Mouse (Mus musculus) kidney, adult 18-20 months (tissue): ENCODE results near the gene Gcnt7.

Source experiments
- DNase-seq: peaks from one replicate; pipeline ENCODE4 v3.0.0; 2021

Gene Gcnt7

DNA sequence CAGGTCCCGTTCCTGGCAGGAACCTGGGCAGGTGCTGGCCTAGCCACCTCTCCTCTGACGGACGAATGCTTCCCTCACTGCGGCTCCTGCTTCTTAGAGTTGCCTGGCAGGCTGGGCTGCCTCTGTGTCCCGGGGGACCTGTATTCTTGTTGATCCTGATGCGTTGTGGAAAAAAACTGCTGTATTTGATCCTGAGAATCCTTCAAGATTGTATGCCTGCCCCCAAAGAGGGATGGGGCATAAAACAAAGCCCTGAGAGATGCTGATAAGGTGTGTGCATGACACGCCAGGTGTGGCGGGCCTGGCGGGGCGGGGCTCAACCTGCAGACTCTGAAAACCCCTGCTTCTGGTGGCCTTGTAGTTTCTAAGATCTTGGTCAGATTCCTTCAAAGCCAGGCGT lies at the start of gene Gcnt7:
Gene Gcnt7 (minus strand): TSS at position 101 of the 400 bp plus-strand sequence.
- no peak for DNase-seq

DNA sequence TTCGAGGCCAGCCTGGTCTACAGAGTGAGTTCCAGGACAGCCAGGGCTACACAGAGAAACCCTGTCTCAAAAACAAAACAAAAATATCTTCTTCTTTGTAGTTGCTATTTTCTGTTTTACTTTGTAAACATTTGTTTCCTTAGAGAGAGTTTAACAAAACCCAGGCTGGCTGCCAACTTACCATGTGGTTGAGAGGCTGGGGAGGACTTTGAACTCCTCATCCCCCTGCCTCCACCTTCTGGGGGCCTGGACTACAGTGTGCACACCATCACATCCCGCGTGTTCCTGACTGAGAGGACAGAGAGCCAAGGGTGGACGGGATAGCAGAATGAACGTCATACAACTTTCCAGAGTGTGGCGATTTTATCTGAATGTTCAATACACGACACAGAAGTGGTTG lies 47.7 kb upstream of the Gcnt7 start:
- peak; percentile 34 for DNase-seq

DNA sequence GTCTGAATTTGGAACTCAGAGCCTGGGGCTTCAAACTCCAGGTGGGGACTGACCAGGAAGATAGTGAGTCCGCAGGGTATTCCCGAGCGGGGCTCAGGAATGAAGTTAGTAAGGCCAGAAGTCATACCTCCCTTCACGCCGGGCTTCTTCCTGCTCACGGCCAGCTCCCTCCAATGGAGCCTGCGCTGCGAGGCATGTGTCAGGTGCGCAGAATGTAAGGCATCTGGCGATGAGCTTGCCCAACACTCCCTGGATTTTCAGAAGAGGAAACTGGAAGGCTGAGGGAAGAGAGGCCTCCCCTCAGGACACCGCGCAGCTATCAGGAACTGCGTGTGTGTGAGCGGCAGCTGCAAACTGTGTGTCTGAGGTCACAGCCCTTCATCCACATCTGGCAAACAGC lies 43.8 kb upstream of the Gcnt7 start:
- no peak for DNase-seq

DNA sequence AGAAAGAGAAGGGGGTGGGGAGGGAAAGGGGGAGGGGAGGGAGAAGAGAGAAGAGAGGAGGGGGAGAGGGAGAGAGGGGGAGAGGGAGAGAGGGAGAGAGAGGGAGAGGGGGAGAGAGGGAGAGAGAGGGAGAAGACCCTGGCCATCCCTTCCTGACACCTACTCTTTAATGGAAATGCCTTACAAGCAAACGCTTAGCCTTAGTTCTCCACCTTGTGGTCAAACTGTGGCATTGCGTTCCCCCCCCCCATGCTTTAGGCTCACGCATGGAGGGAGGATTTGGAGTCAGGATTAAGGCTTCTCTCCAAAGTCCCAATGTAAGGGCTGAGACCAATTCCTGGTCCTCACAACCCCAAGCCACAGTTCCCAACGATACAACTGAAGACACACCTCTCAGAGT lies 42.9 kb upstream of the Gcnt7 start:
- peak; percentile 18 for DNase-seq

DNA sequence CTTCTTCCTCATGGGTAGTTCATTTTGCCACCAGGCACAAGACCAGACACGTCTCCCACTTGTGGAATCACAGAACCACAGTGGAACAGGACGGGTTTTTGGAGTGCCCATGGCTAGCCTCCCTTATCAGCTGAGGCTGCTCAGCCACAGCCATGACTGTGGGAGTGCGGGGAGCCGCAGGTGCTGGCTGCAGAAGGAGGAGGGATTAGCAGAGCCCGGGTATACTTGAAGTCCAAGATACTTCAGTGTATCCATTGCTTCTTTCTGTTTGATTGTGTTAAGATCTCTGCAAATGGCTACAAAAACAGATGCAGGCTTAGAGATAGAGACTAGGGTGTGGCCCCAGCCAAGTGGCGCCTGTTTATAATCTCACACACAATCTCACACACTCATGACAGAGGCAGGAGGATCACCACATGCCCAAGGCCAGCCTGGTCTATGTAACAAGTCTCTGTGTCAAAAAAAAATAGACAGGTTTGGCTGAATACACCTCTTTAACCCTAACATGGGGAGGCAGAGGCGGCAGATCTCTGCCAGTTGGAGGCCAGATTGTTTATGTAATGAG lies 42.4 kb upstream of the Gcnt7 start:
- no peak for DNase-seq

DNA sequence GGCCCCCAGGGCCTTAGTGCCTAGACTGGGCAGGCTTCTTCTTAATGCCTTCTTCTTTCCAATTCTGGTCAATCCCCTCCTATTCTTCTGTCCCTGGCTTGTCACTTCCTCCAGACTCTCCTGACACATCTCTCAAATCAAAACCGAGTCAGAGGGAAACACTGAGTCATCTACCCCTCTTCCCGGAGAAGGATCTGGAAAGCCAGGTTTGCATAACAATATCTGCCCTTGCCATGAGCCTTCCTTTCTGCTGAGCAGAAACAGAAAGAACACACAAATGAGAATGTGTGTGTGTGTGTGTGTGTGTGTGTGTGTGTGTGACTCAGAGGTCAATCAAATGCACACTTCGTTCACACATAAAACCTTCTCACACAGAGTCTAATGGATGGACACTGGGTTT lies 40.4 kb upstream of the Gcnt7 start:
- no peak for DNase-seq

DNA sequence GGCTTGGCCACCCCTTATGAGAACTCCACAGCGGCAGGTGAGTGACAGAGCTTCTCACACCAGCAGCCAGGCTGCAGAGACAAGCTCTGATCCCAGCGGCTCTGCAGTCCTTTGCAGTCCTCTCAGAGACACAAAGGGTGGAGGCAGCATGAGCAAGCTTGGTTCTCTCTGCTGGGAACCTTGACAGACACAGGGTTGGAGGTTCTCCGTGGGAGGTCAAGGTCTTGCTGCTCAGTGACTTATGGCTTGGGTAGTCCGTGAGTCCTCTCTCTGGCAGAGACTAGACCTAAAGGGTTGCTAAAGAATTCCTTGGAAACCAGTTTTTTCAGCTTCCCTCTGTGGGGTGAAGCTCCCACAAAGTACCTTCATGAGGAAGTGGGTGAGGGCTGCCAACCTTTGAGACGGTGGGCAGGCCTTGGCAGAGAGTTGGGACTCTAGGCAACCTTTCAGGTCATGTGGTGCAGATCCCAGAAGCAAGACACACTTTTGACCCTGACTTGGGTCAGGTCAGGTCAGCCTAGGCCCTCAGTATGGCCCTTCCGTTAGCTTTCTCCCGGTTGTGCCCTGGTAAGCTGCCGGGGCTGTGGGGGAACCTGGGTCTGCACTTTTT lies 38.4 kb upstream of the Gcnt7 start:
- DNase-seq: peak; percentile 13

DNA sequence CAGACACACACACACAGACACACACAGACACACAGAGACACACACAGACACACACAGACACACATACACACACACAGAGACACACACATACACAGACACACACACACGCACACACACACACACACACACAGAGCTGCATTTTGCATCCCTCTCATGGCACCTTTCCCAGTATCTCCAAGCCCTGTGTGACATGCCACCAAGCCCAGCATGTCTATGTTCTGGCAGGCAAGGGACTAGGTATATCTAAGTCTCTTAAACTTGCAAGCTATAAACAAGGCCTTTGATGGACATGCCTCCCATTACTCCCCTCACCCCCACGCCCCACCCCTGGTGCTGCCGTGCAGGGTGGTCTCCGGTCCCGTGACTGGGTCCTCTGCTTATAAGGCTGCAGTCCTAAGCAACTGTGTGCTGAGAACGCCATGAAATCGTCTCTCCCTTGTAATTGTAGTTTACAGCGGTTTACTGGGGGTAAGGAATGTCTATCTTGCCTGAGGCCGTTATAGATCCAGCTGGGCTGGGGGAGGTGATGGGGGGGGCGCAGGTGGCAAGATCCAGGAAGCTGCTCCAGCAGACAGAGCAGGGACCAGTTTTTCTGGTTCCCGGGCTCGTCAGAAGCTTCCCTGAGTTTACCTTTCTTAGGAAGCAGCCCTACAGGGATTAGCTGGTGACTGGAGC lies 26.4 kb upstream of the Gcnt7 start:
- DNase-seq: no peak

DNA sequence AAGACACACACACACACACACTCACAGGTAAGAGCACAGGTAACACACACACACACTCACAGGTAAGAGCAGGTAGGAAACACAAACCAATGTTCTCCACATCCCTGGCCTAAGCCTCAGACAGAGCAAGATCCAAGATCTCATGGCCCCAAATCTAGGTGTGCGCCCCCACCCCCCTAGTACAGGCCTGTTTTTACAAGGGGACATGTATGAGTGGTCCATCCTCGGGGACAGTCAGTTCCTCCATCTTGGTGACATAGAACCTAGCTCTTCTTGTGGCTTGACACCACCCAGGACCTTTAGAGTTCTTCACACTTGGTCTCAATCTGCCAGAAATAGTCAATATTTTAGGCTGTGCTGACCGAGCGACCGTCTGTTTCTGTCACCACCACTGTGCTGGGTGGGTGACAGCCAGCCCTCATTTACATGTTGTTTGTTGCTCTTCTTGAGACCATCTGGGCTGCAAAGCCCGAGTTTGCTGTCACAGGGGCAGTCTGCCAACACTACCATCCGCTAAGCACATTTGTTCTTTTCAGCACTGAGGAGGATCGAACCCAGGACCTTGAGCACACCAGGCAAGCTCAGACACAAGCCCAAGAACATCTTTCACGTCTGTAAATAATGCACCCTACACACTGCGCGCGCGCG lies 25.5 kb upstream of the Gcnt7 start:
- DNase-seq: no peak

DNA sequence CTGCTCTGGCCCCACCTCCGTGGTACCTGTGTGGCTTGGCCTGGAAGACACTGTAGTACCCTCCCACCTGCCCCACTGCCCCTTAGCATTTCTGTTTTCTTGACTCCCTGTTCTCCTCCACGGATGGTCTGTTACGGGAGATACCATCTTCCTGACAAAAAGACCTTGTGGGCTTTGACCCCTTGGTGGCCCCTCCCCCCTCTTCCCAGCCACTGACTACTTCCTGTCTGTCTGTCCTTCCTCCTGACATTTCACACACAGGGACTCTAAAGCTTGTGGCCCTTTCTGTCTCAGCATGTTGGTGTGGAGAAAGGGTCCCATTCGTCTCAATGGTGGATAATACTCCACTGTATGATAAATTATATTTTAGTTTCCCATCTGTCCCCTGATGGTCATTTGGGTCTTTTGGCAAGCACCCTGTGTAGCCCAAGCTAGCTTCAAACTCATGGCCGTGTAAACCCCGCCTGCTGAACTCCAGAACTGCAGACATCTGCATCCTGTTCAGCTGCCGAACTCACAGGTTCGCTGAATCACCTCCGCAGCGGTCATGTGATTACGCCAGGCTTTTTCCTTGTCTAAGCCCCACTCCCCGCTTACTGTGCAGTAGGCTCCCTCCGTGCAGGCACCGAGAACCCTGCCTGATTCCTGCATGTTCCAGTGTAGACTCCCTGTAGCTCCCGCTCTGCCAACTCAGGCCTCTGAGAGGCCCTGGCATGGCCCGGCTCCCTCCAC lies 23.4 kb upstream of the Gcnt7 start:
- no peak for DNase-seq

DNA sequence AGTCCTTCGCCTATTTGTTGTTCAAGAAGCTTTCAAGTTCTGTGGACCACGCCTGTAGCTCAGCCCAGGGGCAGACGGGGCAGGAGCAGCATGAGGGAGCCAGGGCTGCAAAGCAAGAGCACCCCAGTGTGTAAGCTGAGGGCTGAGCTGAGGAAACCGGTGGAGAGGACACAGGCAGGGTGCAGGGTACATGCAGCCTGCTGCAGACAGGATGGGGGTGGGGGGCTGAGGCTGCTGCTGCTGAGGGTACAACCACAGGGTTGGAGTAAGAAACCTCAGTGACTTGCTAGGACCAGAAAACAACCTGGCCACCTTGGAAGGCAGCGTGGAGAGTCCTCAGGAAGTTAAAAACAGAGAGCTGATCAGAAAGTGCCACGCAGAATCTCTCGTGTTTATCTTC lies 21.9 kb upstream of the Gcnt7 start:
- DNase-seq: no peak

DNA sequence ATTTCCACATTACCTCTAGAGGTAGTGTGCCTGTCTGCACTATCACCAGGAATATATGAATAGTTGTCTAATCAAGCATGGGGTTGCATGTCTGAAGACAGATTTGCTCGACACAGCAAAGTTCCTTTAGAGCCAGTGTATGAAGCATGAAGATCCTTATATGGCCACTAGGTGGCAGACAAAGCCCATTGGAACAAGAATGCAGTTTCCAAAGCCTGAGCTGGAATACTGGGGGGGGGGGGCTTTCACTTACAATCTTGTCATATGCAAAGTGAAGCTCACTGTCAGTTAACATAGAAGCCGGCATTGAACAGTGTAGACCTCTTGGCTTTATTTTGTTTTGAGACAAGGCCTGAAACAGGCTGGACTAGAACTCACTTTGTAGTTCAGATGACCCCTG lies 19.5 kb upstream of the Gcnt7 start:
- peak; percentile 26 for DNase-seq

DNA sequence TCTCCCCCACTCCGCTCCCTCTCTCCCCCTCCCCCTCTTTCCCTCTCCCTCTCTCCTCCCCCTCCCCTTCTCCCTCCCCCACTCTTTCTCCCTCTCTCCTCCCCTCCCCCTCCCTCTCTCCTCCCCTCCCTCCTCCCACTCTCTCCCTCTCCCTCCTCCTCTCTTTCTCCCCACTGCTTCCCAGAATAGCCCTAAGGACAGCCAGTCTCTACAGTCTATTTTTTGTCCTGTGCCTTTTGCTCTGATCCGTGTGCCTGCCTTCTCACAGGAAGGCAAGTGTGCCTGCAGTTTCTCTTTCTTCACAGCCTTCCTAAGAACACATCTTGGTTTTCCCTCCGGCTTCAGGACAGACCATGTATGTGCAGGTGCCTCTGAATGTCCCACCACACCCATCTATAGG lies 19.0 kb upstream of the Gcnt7 start:
- DNase-seq: no peak

DNA sequence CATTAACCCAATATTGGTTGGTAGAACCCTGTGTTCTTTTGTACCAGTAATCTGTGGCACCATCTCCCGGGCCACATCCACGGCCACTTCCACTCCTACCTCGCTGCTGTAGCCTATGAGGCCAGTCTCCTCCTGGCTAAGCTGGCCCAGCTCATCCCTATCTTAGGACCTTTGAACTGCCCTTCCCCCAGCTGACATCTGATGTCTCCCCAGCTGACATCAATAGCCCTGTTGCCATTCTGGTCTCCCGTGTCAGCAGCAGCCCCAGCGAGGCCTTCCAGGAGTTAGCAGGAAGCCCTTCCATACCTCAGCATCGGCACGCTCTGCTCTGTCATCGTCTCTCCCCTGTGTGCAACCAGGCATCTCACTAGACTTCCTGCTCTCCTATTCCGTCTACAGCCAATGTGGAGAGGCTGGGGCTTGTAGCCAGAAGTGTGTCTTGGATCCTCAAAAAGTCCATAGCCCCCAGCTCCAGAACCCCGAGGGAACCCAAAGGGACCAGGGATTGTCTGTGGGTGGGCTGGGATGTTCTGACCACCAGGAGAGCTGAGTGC lies 18.4 kb upstream of the Gcnt7 start:
- no peak for DNase-seq

DNA sequence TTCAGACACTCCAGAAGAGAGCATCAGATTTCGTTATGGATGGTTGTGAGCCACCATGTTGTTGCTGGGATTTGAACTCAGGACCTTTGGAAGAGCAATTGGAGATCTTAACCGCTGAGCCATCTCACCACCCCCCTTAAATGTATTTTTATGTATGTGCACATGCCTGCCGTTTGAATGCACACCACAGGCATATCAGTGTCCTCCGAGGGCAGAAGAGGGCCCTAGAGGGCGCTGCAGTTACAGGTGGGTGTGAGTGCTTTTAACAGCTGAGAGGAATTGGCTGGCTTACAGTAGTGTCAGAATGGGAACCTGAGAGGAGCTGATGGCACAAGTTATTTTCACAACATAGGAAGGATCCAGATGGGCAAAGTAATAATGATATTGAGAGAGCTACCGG lies 16.6 kb upstream of the Gcnt7 start:
- peak; percentile 23 for DNase-seq

DNA sequence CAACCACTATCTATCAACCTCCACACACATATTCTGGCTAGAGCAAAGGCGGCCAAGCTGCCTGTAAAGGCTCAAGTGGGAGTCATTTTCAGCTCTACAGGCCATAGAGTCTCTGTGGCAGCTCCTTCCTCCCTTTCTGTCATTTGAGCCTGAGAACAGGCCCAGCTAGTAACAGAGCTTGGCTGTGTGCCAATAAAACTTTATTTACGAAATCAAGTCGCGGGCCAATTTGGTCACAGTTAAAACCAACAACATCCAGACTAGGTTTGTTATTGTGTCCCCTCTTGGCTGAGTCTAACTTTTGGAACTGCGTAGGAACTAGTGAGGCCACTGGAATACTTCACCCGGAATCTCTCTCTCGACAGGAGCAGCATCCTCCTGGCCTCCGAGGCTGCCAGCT lies 15.2 kb upstream of the Gcnt7 start:
- DNase-seq: no peak

DNA sequence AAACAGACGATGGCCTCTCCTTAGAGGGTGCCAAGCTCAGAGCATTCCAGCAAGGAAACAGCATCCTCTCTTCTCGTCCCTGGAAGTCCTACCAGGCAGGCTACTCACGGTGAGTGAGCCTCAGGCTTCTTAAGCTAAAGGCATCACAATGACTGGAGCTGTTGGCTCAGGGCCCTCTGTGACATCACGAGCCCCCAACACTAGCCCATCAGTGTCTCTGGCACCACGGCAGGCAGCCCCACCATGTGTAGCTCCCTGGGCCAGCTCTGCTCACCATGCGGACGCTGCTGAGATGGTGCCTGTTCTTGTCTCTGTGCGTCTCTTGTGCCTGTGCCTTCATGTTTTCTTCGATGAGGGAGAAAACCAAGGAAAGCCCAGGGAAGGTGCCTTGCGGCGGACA lies 13.9 kb upstream of the Gcnt7 start, which contains the start of gene Fam209:
Gene Fam209 (plus strand): TSS at position 203 of the 400 bp plus-strand sequence.
- no peak for DNase-seq

DNA sequence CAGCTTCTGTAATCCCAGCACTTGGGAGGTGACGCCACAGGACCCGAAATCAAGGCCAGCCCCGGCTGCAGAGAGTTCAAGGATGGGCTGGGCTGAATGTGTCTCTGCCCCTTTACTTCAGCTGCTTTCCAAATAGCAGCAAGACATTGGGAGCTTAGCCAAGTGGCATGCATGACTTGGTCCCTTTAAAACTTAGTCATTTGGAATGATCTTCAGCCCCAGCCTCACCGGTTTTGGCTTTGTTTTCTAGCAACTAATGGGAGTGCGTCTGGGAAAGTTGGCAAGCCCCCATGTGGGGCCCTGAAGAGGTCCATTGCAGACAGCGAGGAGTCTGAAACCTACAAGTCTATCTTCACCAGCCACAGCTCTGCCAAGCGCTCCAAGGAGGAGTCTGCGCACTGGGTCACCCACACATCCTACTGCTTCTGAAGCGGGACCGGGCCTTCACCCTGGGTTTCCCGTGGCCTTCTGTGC lies 10.0 kb upstream of the Gcnt7 start:
- peak; percentile 65 for DNase-seq

DNA sequence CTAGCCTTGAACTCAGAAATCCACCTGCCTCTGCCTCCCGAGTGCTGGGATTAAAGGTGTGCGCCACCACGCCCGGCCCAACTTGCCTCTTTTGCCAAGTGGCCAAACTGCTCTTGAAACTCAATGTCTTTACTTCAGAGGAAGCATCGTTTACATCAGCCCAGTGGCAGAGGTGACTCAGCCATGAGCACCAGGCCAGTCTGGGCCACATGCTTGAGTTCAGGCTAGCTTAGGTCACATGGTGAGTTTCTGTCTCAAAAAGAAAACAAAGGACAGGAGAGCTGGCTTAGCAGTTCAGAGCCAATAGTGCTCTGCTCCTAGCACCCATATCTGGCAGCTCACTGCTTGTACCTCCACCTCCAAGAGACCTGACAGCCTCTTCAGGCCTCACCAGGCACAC lies 8.8 kb upstream of the Gcnt7 start:
- no peak for DNase-seq

DNA sequence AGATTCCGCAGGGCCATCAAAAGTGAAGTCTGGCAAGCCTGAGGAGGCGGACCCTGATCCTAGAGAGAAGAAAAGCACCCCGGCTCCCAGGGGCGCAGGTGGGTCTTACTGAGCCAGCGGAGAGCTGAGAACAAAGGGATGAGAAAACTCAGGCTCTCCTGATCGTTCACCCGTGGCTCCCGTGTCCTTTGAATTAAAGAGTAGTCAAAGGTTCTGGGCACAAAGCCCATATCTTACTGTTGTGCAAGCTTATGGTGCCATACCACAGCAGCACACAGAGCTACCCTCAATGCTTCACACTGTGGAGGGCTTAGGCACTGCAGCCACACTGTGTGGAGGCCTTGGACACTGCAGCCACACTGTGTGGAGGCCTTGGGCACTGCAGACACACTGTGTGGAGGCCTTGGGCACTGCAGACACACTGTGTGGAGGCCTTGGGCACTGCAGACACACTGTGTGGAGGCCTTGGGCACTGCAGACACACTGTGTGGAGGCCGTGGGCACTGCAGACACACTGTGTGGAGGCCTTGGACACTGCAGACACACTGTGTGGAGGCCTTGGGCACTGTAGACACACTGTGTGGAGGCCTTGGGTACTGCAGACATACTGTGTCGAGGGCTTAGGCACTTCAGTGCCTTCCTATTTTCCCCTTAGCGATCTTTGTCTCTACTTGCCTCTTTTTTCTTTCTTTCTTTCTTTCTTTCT lies 8.2 kb upstream of the Gcnt7 start:
- peak; percentile 55 for DNase-seq

DNA sequence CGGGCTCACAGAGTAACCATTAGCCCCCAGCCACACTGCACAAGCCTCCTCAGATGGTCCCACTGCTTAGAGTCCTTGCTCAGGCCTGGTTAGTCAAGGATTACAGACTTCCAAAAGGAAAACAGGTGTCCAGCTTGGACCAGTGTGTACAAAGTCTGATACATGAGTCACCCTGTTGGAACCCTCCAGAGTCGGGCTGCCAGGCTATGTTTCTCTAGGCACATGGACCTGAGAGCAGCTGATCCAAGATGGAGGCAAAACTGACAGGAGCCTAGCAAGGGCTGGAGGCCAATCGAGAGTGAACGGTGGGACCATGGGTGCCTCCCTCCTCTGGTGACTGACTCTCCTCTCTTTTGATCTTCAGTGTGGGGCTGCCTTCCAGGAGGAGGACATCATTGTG lies 4.4 kb upstream of the Gcnt7 start:
- no peak for DNase-seq

DNA sequence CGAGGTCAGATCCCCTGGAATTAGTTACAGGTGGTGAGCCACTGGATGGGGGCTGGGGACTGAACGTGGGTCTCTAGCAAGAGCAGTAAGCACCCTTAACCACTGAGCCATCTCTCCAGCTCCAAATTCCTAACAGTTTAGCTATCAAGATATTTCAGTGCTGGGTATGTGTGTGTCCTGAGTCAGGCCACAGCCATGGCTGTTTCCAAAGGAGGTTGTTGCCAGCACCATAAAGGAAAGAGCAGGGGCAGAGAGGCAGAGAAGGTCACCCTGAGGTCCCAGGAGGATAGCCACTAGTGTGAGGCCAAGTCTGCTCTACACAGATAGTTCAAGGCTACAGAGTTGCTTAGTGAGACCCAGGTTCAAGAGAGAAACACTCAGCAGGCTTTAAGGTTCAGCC lies 2.3 kb upstream of the Gcnt7 start:
- DNase-seq: no peak
